Mouse (Mus musculus) urinary bladder, postnatal 4 days (tissue): ENCODE measurements around the gene Mbtd1.
A peak's percentile ranks its signal among the peaks of the same experiment; 100 is the strongest.
"Not testable (repeated sequence)": the region's sequence is repeated elsewhere in the genome, so short reads cannot be mapped to it uniquely, and the experiment has no call there.

Source experiments
- DNase-seq, 2 experiments: peaks; one replicate each; pipeline ENCODE4 v3.0.0; 2021 to 2022; ENCODE audit warnings: low spot score in 2 of 2

The Mbtd1 gene

DNA sequence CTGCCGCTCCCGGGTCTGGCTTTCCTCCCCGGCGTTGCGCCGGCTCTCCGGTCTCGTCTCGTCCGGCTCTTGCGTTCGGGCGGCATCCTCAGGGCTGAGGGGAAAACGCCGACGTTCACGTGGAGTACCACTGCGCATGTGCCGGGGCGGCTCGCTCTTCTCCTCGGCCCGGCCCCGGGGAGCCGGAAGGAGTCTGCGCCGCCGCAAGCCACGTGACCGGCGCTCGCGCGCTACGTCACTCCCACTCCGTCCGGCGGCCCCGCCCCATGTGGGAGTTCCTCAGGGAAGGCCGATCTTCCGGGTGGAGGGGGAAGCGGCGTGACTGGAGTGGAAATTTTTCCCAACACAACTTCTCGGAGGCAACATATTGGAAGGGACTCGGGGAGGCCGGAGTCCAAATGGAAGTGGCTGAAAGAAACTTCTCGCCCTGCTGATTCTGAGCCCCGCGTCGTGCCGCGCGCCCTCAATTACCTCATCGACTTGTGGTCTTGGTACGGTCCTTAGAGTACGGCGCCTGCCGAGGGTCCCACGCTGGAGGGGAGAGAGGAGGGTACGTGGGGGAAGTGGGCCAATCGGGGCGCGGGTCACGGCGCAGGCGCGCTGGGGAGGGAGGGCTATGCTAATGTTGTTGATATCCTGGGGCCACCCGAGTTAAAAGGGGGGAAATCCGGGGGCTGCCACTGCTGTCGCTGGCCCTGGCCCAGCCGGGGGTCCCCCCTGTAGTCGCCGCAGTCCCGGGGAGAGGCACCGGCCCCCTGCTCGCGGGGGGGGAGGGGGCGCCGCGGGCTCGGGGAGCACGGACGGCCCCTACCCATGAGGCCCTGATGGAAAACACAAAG, at the start of gene Mbtd1, which contains the start of gene Utp18:
Mbtd1 (plus strand) TSS at position 281 of the 839 bp plus-strand sequence.
Utp18 (minus strand) TSS at position 195 of the 839 bp plus-strand sequence.
- peak; percentile 99 for DNase-seq

DNA sequence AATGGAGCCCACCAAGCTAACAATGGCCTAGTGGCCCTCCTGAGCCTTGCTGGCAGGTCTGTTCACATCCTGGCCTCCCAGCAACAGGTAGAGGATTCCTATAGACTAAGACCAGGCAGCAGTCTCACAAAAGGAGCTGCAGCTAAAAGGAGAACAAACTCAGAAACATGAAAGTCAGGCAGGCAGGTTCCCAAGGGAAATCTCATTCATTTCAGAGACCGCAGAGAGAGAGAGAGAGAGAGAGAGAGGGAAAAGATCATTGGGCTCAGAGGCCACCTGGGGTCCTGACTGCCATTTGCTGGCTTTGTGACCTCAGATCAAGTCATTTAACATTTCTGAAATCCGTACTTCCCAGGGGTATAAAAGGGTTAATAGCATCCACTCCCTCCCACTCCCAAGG, 38.3 kb upstream of the Mbtd1 start:
- no peak for DNase-seq

DNA sequence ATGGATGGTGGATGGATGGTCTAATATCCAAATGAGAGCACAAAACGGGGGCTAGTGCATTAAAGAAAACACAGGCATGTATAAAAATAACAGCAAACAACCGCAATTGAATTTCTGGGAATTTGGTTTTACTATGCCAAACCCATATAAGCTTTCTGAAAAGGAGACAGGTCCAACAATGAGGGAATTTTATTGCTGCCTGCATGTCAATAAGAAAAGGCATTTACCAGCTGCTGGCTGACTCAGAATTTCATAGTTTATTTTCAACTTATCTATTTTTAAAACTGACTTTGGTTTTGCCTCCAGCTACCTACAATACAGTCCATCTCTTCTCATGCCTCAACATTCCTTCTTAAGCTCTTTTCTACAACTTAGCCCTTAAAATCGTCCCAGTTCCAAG, 33.1 kb upstream of the Mbtd1 start:
- DNase-seq = no peak

DNA sequence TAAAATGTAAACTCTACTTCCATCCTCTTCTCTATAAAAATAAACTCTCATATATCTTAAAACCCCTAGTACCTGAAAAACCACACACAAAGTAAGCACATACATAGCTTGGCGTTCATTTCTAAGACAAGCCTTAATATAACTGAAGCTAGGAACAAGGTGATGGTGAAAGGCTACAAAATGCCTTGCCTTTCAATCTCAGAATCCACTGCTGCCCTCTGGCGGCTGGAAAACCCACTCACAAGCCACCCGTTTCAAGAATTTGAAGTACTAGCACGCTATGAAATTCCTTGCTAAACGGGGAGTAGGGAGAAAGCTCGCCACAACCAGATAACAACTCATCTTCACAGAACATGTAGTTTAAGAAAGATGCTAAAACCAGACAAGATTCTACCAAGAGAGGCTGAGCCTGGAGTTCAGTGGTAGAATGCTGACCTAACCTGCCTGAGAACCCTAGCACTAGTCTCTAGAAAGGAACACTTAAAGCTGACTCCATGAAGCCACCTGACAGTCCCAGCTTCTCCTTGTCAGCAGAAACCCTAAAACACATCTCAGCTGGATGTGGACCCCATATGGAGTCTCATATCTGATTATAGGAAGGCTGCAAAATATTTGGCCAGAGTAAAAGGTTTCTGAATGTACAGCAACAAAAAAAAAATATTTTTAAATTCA, 29.2 kb upstream of the Mbtd1 start:
- peak; percentile 37 to 79 for DNase-seq

DNA sequence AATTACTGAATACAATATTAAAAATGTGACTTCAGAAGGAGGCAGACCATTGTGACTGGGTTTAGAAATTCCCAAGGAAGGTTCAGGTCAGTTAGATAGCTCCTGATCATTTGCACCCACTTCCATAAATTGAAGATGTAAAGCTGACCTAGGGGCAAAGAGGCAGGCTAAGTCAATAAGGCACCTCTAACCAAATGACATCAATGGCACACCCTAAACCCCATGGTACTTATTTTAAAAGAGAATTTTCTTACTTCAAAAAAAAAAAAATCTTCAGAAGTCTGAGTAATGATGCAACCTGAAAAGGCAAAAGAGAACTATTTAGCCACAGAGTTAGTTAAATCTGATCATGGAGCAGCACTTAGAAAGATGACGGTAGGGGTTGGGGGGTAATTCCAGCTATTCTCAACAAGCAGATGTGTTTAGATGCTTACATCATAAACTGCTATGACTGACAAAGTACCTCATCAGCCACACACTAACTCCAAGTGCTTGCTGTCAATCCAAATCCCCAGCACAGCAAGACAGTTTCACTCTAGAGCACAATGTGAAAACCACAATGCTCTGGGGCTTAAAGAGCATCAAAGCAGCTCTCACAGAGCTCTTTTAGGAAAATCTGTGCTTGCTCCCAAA, 25.0 kb upstream of the Mbtd1 start:
- DNase-seq = no peak

DNA sequence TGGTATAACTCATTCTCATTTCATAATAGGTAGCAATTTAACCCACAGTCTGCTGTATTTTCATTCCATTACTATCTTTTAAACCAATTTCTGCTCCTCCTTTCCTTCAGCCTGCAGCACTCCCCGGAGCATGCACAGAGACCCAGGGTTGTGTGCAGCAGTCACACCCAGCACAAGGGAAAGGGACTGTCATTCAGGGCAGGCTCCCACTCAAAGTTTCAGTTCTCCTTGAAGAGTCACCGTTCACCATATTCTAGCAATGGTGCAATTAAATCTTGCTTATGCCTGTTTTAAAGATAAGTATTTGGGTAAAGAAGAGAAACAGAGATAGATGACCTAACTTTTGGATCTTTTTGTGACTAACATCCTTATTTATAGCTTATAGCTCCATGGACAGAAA, 24.5 kb upstream of the Mbtd1 start:
- no peak for DNase-seq

DNA sequence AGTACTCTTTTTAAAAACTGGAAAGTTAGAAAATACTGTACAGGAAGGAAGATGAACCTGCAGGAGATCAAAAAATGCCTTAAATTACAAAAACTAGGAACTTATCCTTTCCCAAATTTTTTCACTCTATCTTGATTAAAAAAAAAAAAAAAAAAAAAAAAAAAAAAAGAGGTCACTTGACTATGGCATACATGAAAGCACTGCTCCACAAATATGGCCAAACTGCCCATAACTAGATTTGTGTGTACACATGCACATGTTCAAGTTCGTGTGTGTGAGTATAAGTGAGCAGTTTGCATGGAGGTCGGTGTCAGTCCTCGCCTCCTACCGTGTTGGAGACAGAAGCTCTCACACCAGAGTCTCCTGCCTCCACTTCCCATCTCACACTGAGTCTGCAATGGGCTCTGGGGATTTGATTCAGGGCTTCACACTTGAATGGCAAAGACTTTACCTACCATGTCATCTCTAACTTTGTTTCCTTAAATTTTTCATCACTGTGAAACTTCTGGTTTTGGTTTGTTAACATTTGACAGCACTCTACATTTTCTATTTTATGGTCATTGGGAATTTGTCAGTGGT, 23.5 kb upstream of the Mbtd1 start:
- DNase-seq = no peak

DNA sequence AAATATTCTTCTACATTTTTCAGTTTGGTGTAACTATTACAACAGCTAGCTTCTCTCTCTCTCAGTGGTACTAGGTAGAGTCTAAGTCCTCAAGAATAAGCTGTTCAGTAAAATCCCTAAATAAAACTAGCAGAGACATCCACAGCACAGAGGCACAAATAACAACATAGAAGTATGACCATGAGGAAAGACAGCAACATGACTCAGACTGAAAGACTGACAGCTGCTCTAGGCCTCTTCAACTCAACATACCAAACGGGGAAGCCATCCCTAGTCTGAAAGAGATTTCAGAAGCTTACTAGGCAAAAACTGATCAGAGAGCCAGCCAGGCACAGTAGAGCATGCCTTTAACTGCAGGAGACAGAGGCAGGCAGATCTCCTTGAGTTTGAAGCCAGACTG, 23.0 kb upstream of the Mbtd1 start:
- DNase-seq = no peak

DNA sequence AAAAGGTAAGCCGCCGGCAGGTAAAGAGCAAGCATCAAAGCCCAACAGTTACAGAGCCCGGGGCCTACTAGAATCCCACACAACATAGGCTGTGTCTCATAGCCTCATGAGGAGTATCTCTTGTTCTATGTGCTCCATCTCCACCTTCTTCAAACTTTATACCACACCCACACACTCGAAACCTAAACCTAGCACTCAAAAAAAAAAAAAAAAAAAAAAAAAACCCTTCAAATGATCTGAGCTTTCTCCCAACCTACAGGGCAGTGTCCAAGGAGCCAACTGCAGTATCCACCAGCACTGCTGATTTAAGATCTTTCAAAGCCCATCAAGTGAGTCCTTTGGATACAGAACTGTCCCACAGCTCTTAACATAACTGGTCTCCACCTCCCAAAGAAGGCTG, 1.6 kb upstream of the Mbtd1 start:
- DNase-seq = no peak

DNA sequence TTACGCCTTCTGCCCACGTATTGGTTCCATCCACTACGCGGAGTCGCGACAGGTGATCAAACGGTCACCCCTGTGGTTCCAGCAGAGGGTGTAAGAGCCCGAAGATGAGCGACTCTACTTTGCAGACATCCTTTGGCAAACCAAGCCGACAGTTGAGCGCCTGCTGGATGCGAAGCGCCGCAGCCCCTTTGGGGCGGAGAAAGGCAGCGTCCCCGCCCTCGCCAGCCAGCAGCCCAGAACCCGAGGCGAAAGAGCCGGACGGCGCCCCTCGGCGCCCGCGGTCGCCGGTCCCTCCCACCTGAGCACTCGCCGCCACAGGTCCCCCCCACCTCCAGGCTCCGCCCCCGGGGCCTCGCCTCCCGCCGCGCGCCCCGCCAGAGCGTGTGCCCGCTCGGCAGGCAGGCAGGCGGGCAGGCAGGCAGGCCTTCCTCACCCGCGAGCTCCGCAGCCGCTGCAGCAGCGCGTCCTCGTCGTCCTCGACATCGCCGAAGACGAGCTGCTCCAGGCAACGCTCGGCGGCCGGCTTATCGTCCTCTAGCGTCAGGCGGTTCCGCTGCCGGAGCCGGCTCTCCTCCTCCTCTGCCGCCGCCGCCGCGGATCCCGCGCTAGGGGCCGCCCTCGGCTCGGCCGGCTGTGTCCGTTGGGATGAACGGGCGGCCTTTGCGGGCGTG, 616 bp upstream of the Mbtd1 start:
- DNase-seq = peak; percentile 60

DNA sequence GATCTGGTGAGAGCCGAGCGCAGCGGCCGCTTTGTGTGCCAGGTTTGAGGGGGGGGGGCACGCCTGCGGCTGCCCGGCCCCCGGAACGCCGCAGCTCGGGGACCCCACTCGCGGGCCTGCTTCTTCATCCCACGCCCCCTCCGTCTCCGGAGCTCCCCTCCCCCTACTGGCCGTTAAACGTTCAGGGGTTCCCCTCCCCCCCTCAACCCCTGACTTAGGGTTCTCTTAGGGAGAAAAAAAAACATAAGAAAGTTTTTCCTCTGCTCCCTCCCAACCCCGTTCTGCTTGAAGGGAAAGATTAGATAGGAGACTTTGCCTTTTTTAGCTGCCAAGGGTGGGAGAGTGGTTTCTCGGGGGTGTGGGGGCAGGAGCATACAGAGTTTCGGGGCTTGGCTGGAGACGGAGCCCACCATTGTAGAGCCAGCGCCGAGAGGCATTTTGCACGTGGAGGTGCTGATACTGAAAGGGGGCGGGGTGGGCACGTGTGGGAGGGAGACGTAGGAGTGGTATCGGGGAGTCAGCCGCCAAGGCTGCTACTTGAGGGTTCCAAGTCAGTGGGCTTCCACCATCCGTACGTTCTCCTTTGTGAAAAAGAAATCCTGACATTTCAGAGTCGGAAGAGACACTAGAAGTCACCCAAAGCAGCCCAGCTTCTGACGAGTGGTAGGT, 893 bp downstream of the Mbtd1 start:
- peak in 1 of 2 experiments; percentile 18 for DNase-seq

DNA sequence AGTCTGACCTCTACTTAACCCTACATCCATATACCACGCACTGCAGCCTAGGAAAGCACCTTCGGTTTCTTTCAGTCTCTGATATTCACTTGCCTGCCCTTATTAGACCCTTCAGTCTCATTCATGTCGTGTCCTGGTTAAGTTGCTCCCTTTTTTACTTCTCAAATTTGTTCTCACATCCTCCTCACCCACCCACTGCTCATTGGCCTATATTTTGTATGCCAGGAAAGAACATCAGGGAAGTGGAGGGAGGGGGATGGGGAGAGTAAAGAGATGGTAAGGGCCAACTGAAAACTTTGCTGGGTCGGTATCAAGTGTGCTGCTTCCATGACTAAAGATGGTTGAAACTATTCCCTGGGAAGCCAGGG, 1.4 kb downstream of the Mbtd1 start:
- DNase-seq = no peak

DNA sequence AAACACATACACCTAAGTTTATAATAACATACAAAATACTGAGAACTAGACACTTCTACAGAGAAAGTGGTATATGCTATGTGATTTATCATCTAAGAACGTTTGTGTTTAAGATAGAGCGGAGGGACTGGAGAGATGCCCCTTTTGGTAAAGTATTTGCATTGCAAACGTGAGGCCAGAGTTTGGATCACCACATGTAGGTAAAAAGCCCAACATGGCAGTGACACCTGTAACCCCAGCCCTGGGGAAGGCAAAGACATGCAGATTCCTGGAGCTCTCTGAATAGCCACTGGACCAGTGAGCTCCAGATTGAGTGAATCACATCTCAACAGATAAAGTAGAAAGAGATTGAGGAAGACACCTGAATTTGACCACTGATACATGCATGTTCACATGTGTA, 12.1 kb downstream of the Mbtd1 start:
- no peak for DNase-seq

DNA sequence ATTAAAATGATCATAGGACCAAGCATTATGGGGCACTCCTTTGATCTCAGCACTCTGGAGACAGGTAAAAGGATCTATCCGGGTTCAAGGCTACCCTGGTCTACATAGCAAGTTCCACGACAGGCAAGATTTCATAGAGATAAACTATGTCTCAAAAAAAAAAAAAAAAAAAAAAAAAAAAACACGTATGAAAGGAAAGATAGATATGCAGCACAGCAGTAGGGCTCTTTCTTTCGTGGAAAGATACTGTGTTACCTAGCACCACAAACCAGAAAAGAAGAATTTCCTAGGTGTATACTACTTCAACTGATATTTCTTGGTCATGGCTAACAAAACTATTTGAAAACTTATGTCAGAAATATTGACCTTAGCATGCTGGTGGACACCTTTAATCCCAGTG, 21.2 kb downstream of the Mbtd1 start:
- DNase-seq = no peak

DNA sequence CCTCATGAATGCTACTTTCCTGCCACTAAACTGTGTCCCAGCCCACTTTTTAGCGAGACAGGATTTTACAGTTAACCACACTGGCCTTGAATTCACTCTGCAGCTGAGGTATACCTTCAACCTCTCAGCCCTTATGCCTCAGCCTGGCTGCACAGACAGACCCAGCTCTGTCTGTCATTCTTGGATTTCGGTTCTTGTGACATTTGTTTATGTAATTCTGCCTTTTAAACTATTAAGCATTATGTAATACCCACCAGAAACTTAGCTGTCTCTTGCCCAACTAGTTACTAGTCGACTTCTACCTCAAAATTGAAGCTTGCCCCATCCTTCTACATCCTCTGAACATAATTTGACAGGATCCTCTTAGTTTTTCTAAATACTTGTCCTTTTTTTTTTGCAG, 22.2 kb downstream of the Mbtd1 start:
- no peak for DNase-seq

DNA sequence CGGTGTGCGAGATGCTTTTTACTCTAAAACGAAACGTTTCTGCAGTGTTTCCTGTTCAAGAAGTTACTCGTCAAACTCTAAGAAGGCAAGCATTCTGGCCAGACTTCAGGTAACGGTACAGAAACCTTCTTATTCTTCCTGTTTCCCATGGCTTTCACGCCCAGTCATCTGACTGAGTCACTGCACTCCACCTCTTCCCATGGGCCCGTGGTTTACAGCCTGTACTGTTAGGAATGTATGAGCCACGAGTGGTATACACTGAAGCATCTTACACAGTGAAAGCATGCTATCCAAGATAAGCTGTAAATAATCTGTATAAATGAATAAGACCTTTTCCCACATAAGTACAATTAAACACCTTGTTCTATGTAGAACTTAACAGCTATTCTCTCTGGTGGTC, 23.2 kb downstream of the Mbtd1 start:
- DNase-seq = no peak

DNA sequence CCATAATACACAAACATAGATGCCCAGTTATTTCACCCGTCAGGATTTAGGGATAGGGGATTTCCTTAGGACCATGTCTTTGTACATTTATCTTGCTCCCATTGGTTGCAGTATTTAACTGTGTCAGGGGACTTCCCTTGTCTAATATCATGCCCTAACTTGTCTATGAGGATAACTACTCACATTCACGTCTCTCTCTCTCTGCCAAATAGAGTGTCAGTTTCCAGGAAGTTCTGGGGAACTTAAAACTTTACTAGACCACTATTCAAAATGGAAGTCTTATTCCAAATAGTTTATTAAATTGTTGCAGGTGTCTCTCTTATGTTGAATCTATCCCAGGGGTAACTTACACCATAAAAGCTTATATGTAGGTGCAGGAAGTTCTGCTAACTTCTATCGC, 26.0 kb downstream of the Mbtd1 start:
- no peak for DNase-seq

DNA sequence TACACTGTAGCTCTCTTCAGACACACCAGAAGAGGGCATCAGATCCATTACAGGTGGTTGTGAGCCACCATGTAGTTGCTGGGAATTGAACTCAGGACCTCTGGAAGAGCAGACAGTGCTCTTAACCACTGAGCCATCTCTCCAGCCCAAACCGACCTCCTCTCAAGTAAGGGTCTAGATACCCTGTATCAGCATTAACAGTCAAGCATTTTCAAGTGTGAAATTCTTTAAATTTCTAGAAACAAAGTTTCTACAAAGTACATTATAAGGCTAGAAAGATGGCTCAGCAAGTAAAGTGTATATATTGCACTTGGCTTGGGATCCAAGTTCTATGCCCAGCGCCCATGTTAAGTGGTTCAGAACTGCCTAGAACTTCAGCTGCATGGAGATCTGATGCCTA, 29.4 kb downstream of the Mbtd1 start:
- DNase-seq = not testable (repeated sequence)

DNA sequence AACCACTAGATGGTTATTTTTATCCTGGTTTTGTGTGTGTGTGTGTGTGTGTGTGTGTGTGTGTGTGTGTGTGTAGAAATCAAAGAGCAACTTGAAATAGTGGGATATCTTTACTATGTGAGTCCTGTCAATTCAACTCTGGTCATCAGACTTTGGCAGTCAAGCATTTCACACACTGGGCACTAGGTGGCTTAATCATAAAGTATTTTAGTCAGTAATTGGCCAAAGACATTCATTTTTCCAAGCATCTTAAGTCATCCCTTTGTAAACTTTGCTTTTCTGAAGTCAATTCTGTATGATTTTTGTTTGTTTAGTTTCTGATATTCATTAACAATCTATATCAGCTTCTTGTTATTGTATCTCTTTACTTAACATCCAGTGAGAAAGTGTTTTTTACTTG, 43.5 kb downstream of the Mbtd1 start:
- no peak for DNase-seq

DNA sequence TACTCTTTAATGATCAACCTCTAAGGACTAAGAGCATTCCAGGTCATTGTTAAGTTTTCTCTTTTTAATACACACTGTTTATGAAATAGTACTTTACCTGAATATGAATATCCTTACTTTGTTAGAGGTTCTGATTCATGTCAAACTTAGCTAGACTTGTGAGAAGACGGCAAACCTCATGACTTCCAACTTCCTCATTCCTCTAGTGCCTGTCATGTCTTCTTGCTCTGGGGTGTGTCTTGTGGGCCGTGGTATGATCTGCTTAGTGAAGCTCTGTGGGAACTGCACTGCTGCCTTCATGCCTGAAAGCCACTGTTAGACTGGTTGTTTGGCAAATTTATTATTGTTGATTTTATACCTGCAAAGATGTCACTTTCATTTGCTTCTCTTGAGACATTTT, 55.3 kb downstream of the Mbtd1 start:
- DNase-seq = no peak

DNA sequence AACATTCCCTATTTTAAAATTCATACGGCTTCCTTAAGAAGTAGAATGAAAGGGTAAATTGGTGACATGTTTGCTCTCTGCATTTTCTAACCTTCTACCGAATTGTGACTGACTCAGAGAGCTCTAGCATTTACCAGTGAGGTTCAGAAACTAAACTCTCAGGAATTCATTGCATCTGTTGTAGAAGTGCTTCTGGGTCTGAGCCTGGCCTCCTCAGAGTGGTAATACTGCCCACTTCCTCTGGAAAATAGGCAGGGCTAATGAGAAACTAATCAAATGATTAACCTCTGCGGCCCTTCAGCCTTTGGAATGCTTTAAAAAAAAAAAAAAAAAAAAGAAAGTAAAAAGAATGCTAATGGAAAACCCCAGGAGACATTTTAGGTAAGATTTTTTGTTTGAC, 59.3 kb downstream of the Mbtd1 start:
- DNase-seq = no peak
